ENCODE assay signal across 8 mouse cellular contexts in the genomic region with DNA sequence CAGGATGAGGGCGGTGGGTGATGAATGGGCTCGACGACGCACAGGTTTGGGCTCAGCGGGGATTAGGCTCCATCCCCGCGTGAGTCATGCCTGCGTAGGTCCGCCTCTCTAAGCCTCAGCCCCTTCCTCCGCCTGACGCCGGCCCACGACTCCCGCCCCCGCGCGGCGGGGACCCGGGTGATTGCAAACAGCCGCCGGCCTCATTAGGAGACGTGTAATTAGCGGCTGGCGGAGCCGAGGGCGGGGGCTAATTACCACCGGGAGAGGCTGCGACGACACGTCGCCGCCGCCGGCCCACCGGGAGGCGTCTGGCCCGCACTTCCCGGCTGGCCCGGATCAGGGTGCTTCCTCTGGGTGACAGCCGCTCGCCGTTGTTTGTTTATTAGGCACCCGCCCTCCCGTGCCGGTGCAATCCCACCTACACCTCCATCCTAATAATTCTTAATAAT. TPM values are rescaled to one million over a fixed set of nuclear protein-coding genes. Genes with fewer than 3 reads are reported as not detected.
DNase-seq lines count a peak whose midpoint lies in the region; ATAC-seq and TF ChIP-seq lines count a peak whose summit lies in the region.

No protein-coding gene starts in this region.

- peak; percentile 69 for ATAC-seq in forebrain, embryonic 13.5 days
- ATAC-seq in heart, embryonic 16.5 days (replicated peaks; ENCODE audit: extremely low read depth, insufficient read depth, low FRiP score), result 0 out of 2 replicates have a peak, but pooled peaks have one; percentile 34
- ATAC-seq in liver, embryonic 13.5 days (ENCODE audit: low read depth), result no peak

- no peak for TF ChIP-seq CTCF in ES-Bruce4 (IDR thresholded peaks at IDR 0.05; ENCODE audit: low read depth, low read length)
- no peak for TF ChIP-seq CTCF in bone marrow macrophage, adult 2 months (IDR thresholded peaks at IDR 0.05; ENCODE audit: low read depth, low read length)
- peak; percentile 52; the same call in 1 of the 2 replicates for TF ChIP-seq CTCF in thymus, adult 2 months (IDR thresholded peaks at IDR 0.05; ENCODE audit: borderline replicate concordance, control insufficient read depth, extremely low read depth, insufficient read depth, low read length, poor library complexity)

- TF ChIP-seq POLR2A in ES-Bruce4 (IDR thresholded peaks at IDR 0.05; ENCODE audit: insufficient read depth, low read length), result no peak
- no peak for TF ChIP-seq POLR2A in bone marrow macrophage, adult 2 months (IDR thresholded peaks at IDR 0.05; ENCODE audit: borderline replicate concordance, low read depth, low read length)
- no peak for TF ChIP-seq POLR2A in thymus, adult 2 months (IDR thresholded peaks at IDR 0.05; ENCODE audit: control insufficient read depth, extremely low read depth, insufficient read depth, low read length, poor library complexity)

- peak overlapping the region; percentile 73 for H3K4me2 ChIP-seq in forebrain, embryonic 13.5 days
- H3K4me2 ChIP-seq in heart, embryonic 16.5 days (ENCODE audit: low read depth, low read length), result peak overlapping the region; percentile 95
- H3K4me2 ChIP-seq in liver, embryonic 13.5 days, result peak overlapping the region; percentile 90

- no peaks in the 10 kb centered on the region for H3K27me3 ChIP-seq in ES-Bruce4 (ENCODE audit: control insufficient read depth, insufficient read depth, low read length, poor library complexity, severe bottlenecking)
- peaks cover 8% of the 10 kb centered on the region; the same call in 1 of the 2 replicates for H3K27me3 ChIP-seq in forebrain, embryonic 13.5 days
- H3K27me3 ChIP-seq in heart, embryonic 16.5 days (ENCODE audit: control insufficient read depth, insufficient read depth, low read length), result peaks cover 2% of the 10 kb centered on the region; the same call in 1 of the 2 replicates
- peaks cover 49% of the 10 kb centered on the region for H3K27me3 ChIP-seq in liver, embryonic 13.5 days
- H3K27me3 ChIP-seq in thymus, adult 2 months (ENCODE audit: control insufficient read depth, insufficient read depth, low read length), result no peaks in the 10 kb centered on the region; the same call in 1 of the 2 replicates

- peak overlapping the region; percentile 57 for H3K9ac ChIP-seq in ES-Bruce4 (ENCODE audit: low read depth, poor library complexity, severe bottlenecking)
- peak overlapping the region; percentile 60 for H3K9ac ChIP-seq in forebrain, embryonic 13.5 days
- peak overlapping the region; percentile 84 for H3K9ac ChIP-seq in heart, embryonic 16.5 days (ENCODE audit: low read length)
- H3K9ac ChIP-seq in liver, embryonic 13.5 days, result peak overlapping the region; percentile 74

- peak overlapping the region; percentile 62 for H3K4me3 ChIP-seq in ES-Bruce4 (ENCODE audit: low read depth, low read length)
- peak overlapping the region; percentile 52 for H3K4me3 ChIP-seq in bone marrow macrophage, adult 2 months (ENCODE audit: insufficient read depth, low read length)
- peak overlapping the region; percentile 46 for H3K4me3 ChIP-seq in forebrain, embryonic 13.5 days
- peak overlapping the region; percentile 70 for H3K4me3 ChIP-seq in heart, embryonic 16.5 days (ENCODE audit: low read length)
- H3K4me3 ChIP-seq in liver, embryonic 13.5 days (replicated peaks), result peak overlapping the region; percentile 63
- peak overlapping the region; percentile 44 for H3K4me3 ChIP-seq in thymus, adult 2 months (ENCODE audit: control insufficient read depth, insufficient read depth, low read length)

- H3K36me3 ChIP-seq in ES-Bruce4 (ENCODE audit: control insufficient read depth, insufficient read depth, low read length, poor library complexity, severe bottlenecking), result peaks cover 7% of the 10 kb centered on the region
- peaks cover 8% of the 10 kb centered on the region for H3K36me3 ChIP-seq in forebrain, embryonic 13.5 days (ENCODE audit: poor library complexity, severe bottlenecking)
- peaks cover 4% of the 10 kb centered on the region; the same call in 1 of the 2 replicates for H3K36me3 ChIP-seq in heart, embryonic 16.5 days (ENCODE audit: control insufficient read depth, insufficient read depth)
- peaks cover 8% of the 10 kb centered on the region for H3K36me3 ChIP-seq in liver, embryonic 13.5 days
- H3K36me3 ChIP-seq in thymus, adult 2 months (ENCODE audit: control insufficient read depth, insufficient read depth, low read length), result peaks cover 2% of the 10 kb centered on the region

- H3K27ac ChIP-seq in ES-Bruce4 (ENCODE audit: insufficient read depth, low read length), result no peak overlapping the region
- no peak overlapping the region for H3K27ac ChIP-seq in bone marrow macrophage, adult 2 months (ENCODE audit: insufficient read depth, low read depth, low read length)
- peak overlapping the region; percentile 44 for H3K27ac ChIP-seq in forebrain, embryonic 13.5 days
- H3K27ac ChIP-seq in heart, embryonic 16.5 days (ENCODE audit: low read length), result peak overlapping the region; percentile 40
- H3K27ac ChIP-seq in liver, embryonic 13.5 days, result no peak overlapping the region
- no peak overlapping the region for H3K27ac ChIP-seq in thymus, adult 2 months (ENCODE audit: control insufficient read depth, insufficient read depth, low read length)

- WGBS in forebrain, embryonic 13.5 days, result under 1% methylated on average over 44 of the region's 45 CpGs
- WGBS in heart, embryonic 16.5 days, result 0% methylated on average over 45 of the region's 45 CpGs
- WGBS in liver, embryonic 13.5 days (ENCODE audit: insufficient replicate concordance), result 2% methylated on average over 45 of the region's 45 CpGs
- 1% methylated on average over 45 of the region's 45 CpGs for WGBS in thymus, adult 2 months

- H3K4me1 ChIP-seq in ES-Bruce4 (ENCODE audit: control insufficient read depth, insufficient read depth, low read length), result peaks cover 2% of the 10 kb centered on the region
- peaks cover 5% of the 10 kb centered on the region for H3K4me1 ChIP-seq in bone marrow macrophage, adult 2 months (ENCODE audit: control insufficient read depth, insufficient read depth, low read length)
- peaks cover 30% of the 10 kb centered on the region for H3K4me1 ChIP-seq in forebrain, embryonic 13.5 days
- peaks cover 23% of the 10 kb centered on the region for H3K4me1 ChIP-seq in heart, embryonic 16.5 days (ENCODE audit: control insufficient read depth, insufficient read depth, low read length)
- H3K4me1 ChIP-seq in liver, embryonic 13.5 days (replicated peaks), result peaks cover 37% of the 10 kb centered on the region
- H3K4me1 ChIP-seq in thymus, adult 2 months (replicated peaks; ENCODE audit: control insufficient read depth, insufficient read depth, low read length), result peaks cover 13% of the 10 kb centered on the region

- H3K9me3 ChIP-seq in ES-Bruce4 (replicated peaks; ENCODE audit: control insufficient read depth, insufficient read depth, low read length, poor library complexity, severe bottlenecking), result no peaks in the 10 kb centered on the region
- H3K9me3 ChIP-seq in forebrain, embryonic 13.5 days (replicated peaks), result no peaks in the 10 kb centered on the region
- H3K9me3 ChIP-seq in heart, embryonic 16.5 days (replicated peaks; ENCODE audit: control insufficient read depth, low read length), result no peaks in the 10 kb centered on the region
- H3K9me3 ChIP-seq in liver, embryonic 13.5 days (replicated peaks), result no peaks in the 10 kb centered on the region

- TF ChIP-seq EP300 in ES-Bruce4 (IDR thresholded peaks at IDR 0.05; ENCODE audit: insufficient read depth, low read depth, low read length), result no peak

- DNase-seq in kidney, postnatal 25 days, result peak; percentile 53 to 78
- peak; percentile 20 for DNase-seq in liver, embryonic 13.5 days
- peak; percentile 78 for DNase-seq in naive thymus-derived CD4-positive, alpha-beta T cell, adult 2 months (ENCODE audit: low read depth)
- peak; percentile 43 for DNase-seq in thymus, adult 2 months

RNA-seq across cellular contexts. Expression of gene Pop5, which starts 0.3 kb away (rescaled TPM):
- polyA plus RNA-seq in ES-Bruce4 (2011; ENCODE audit: insufficient read depth, insufficient read length, low read depth, missing spikeins), result 76.1 and 79.9 TPM in 2 replicates
- 38.3 and 54.2 TPM in 2 replicates for polyA plus RNA-seq in bone marrow macrophage, adult 2 months (2012; ENCODE audit: insufficient read depth, insufficient read length, missing spikeins)
- 102 and 112 TPM in 2 replicates for polyA plus RNA-seq in forebrain, embryonic 13.5 days (2015; fragmentation: Nextera tagmentation; extraction: Ambion mirVana)
- polyA plus RNA-seq in heart, embryonic 16.5 days (2015; fragmentation: Nextera tagmentation; extraction: Ambion mirVana), result 70.5 and 76.5 TPM in 2 replicates
- 120 and 127 TPM in 2 replicates for polyA plus RNA-seq in liver, embryonic 13.5 days (2015; fragmentation: Nextera tagmentation; extraction: Ambion mirVana)
- polyA plus RNA-seq in thymus, adult 2 months (2012; rRNA removed), result 166 and 189 TPM in 2 replicates

RNA-seq across cellular contexts. Expression of gene Rnf10, which starts 37.4 kb away (rescaled TPM):
- polyA plus RNA-seq in ES-Bruce4 (2011; ENCODE audit: insufficient read depth, insufficient read length, low read depth, missing spikeins), result 180 and 185 TPM in 2 replicates
- 94.9 and 105 TPM in 2 replicates for polyA plus RNA-seq in bone marrow macrophage, adult 2 months (2012; ENCODE audit: insufficient read depth, insufficient read length, missing spikeins)
- 134 and 138 TPM in 2 replicates for polyA plus RNA-seq in forebrain, embryonic 13.5 days (2015; fragmentation: Nextera tagmentation; extraction: Ambion mirVana)
- polyA plus RNA-seq in heart, embryonic 16.5 days (2015; fragmentation: Nextera tagmentation; extraction: Ambion mirVana), result 126 and 133 TPM in 2 replicates
- 122 and 126 TPM in 2 replicates for polyA plus RNA-seq in liver, embryonic 13.5 days (2015; fragmentation: Nextera tagmentation; extraction: Ambion mirVana)
- 178 and 224 TPM in 2 replicates for polyA plus RNA-seq in thymus, adult 2 months (2012; rRNA removed)

RNA-seq across cellular contexts. Expression of gene Cabp1, which starts 41.2 kb away (rescaled TPM):
- polyA plus RNA-seq in ES-Bruce4 (2011; ENCODE audit: insufficient read depth, insufficient read length, low read depth, missing spikeins), result 8.1 and 11.4 TPM in 2 replicates
- polyA plus RNA-seq in bone marrow macrophage, adult 2 months (2012; ENCODE audit: insufficient read depth, insufficient read length, missing spikeins), result not detected in 2 replicates
- 5.7 and 12.6 TPM in 2 replicates for polyA plus RNA-seq in forebrain, embryonic 13.5 days (2015; fragmentation: Nextera tagmentation; extraction: Ambion mirVana)
- polyA plus RNA-seq in heart, embryonic 16.5 days (2015; fragmentation: Nextera tagmentation; extraction: Ambion mirVana), result 0.51 and 1.1 TPM in 2 replicates
- not detected in 2 replicates for polyA plus RNA-seq in liver, embryonic 13.5 days (2015; fragmentation: Nextera tagmentation; extraction: Ambion mirVana)
- polyA plus RNA-seq in thymus, adult 2 months (2012; rRNA removed), result 0.50 and 0.58 TPM in 2 replicates

RNA-seq across cellular contexts. Expression of gene Coq5, which starts 44.1 kb away (rescaled TPM):
- 28.3 and 35.9 TPM in 2 replicates for polyA plus RNA-seq in ES-Bruce4 (2011; ENCODE audit: insufficient read depth, insufficient read length, low read depth, missing spikeins)
- polyA plus RNA-seq in bone marrow macrophage, adult 2 months (2012; ENCODE audit: insufficient read depth, insufficient read length, missing spikeins), result 21.4 and 25.6 TPM in 2 replicates
- 53.7 and 54.0 TPM in 2 replicates for polyA plus RNA-seq in forebrain, embryonic 13.5 days (2015; fragmentation: Nextera tagmentation; extraction: Ambion mirVana)
- polyA plus RNA-seq in heart, embryonic 16.5 days (2015; fragmentation: Nextera tagmentation; extraction: Ambion mirVana), result 91.0 and 95.7 TPM in 2 replicates
- 38.1 and 42.0 TPM in 2 replicates for polyA plus RNA-seq in liver, embryonic 13.5 days (2015; fragmentation: Nextera tagmentation; extraction: Ambion mirVana)
- 11.6 and 12.5 TPM in 2 replicates for polyA plus RNA-seq in thymus, adult 2 months (2012; rRNA removed)

Comparison
In these comparisons a context has a peak if more than half of its experiments do, and no peak if none do; other contexts are left out.
1. H3K27ac ChIP-seq: peak in forebrain, embryonic 13.5 days (single experiment) and heart, embryonic 16.5 days (single experiment); none in ES-Bruce4 (single experiment), bone marrow macrophage, adult 2 months (single experiment), liver, embryonic 13.5 days (single experiment) and thymus, adult 2 months (single experiment).
2. DNase-seq: peak in every context shown above with its lines; median percentile 78 in naive thymus-derived CD4-positive, alpha-beta T cell, adult 2 months; 66 in kidney, postnatal 25 days; 43 in thymus, adult 2 months; 20 in liver, embryonic 13.5 days.
3. Peak in every context shown above with its lines, with median percentiles within 50 percentile points of each other: H3K4me3 ChIP-seq, H3K9ac ChIP-seq and H3K4me2 ChIP-seq.